Mouse (Mus musculus): ENCODE data around the gene Atg10.

GRCm38 (mm10) chr13:90933256-90933655 is 290.5 kb downstream of the Atg10 start:
- TF ChIP-seq POLR2A (IDR thresholded peaks at IDR 0.05; ENCODE audit: borderline replicate concordance, insufficient read depth, low read length) (no peak), CTCF (IDR thresholded peaks at IDR 0.05; ENCODE audit: borderline replicate concordance, insufficient read depth, low read depth, low read length) (no peak)

Measured in cerebellum, adult 2 months (tissue).